Mouse (Mus musculus): ENCODE data around the gene Egln3. TPM values are rescaled to one million over a fixed set of nuclear protein-coding genes. Genes with fewer than 3 reads are reported as not detected.
A peak's percentile ranks its signal among the peaks of the same experiment; 100 is the strongest.

Gene Egln3
- polyA plus RNA-seq, 1 experiment from 2014 or later = 7.4 TPM

- H3K9me3 ChIP-seq = no peaks in the 10 kb centered on the region
- 62% methylated on average over 3 of the region's 3 CpGs for WGBS
Measured at GRCm38 (mm10) chr12:54225090-54225489, 21.4 kb upstream of the Egln3 start.

GRCm38 (mm10) chr12:54222036-54222760 lies 18.5 kb upstream of the Egln3 start:
- Histone ChIP-seq H3K36me3 (no peaks in the 10 kb centered on the region), H3K27ac (replicated peaks) (no peak overlapping the region), H3K9ac (no peak overlapping the region), H3K9me3 (no peaks in the 10 kb centered on the region), H3K4me2 (no peak overlapping the region), H3K27me3 (replicated peaks) (0 out of 2 replicates have a peak, but pooled peaks cover 9% of the 10 kb centered on the region), H3K4me1 (no peaks in the 10 kb centered on the region), H3K4me3 (no peak overlapping the region)
- WGBS = 47% methylated on average over 12 of the region's 12 CpGs
- ATAC-seq (ENCODE audit: extremely low read depth, insufficient number of reproducible peaks, low FRiP score, low TSS enrichment) = no peak

More at GRCm38 (mm10) chr12:54225090-54225489, 21.4 kb upstream of the Egln3 start:
- 0 out of 2 replicates have a peak, but pooled peaks cover 9% of the 10 kb centered on the region for H3K27me3 ChIP-seq (replicated peaks)
- ATAC-seq (ENCODE audit: extremely low read depth, insufficient number of reproducible peaks, low FRiP score, low TSS enrichment) = no peak
- no peak overlapping the region for H3K9ac ChIP-seq
- no peaks in the 10 kb centered on the region for H3K36me3 ChIP-seq
- H3K4me2 ChIP-seq = no peak overlapping the region
- no peak overlapping the region for H3K27ac ChIP-seq (replicated peaks)
- H3K4me3 ChIP-seq = no peak overlapping the region
- no peaks in the 10 kb centered on the region for H3K4me1 ChIP-seq

- H3K27ac ChIP-seq (replicated peaks) = no peak overlapping the region
- H3K4me2 ChIP-seq = no peak overlapping the region
- H3K4me1 ChIP-seq = no peaks in the 10 kb centered on the region
- no peak for ATAC-seq (ENCODE audit: extremely low read depth, insufficient number of reproducible peaks, low FRiP score, low TSS enrichment)
- WGBS = 54% methylated on average over 5 of the region's 5 CpGs
- no peaks in the 10 kb centered on the region for H3K36me3 ChIP-seq
- H3K9ac ChIP-seq = no peak overlapping the region
- H3K27me3 ChIP-seq (replicated peaks) = 0 out of 2 replicates have a peak, but pooled peaks cover 1% of the 10 kb centered on the region
- H3K4me3 ChIP-seq = no peak overlapping the region
- H3K9me3 ChIP-seq = no peaks in the 10 kb centered on the region
Measured at GRCm38 (mm10) chr12:54216673-54217072, 13.0 kb upstream of the Egln3 start.

- WGBS = 64% methylated on average over 6 of the region's 6 CpGs
- Histone ChIP-seq H3K4me1 (no peaks in the 10 kb centered on the region), H3K4me2 (no peak overlapping the region), H3K36me3 (no peaks in the 10 kb centered on the region), H3K27ac (replicated peaks) (no peak overlapping the region), H3K27me3 (replicated peaks) (no peaks in the 10 kb centered on the region), H3K9ac (no peak overlapping the region), H3K4me3 (no peak overlapping the region), H3K9me3 (no peaks in the 10 kb centered on the region)
- no peak for ATAC-seq (ENCODE audit: extremely low read depth, insufficient number of reproducible peaks, low FRiP score, low TSS enrichment)
Measured at GRCm38 (mm10) chr12:54214426-54214825, 10.8 kb upstream of the Egln3 start.

- ATAC-seq (ENCODE audit: extremely low read depth, insufficient number of reproducible peaks, low FRiP score, low TSS enrichment) = no peak
- H3K4me3 ChIP-seq = no peak overlapping the region
- WGBS = 57% methylated on average over 4 of the region's 4 CpGs
- H3K4me1 ChIP-seq = no peaks in the 10 kb centered on the region
- H3K27ac ChIP-seq (replicated peaks) = no peak overlapping the region
- H3K9me3 ChIP-seq = no peaks in the 10 kb centered on the region
- H3K36me3 ChIP-seq = no peaks in the 10 kb centered on the region
- H3K27me3 ChIP-seq (replicated peaks) = no peaks in the 10 kb centered on the region
- H3K9ac ChIP-seq = no peak overlapping the region
- H3K4me2 ChIP-seq = no peak overlapping the region
Measured at GRCm38 (mm10) chr12:54213871-54214270, 10.2 kb upstream of the Egln3 start.

GRCm38 (mm10) chr12:54213230-54213629 lies 9.6 kb upstream of the Egln3 start:
- Histone ChIP-seq H3K4me3 (no peak overlapping the region), H3K9ac (no peak overlapping the region), H3K4me2 (no peak overlapping the region), H3K27ac (replicated peaks) (no peak overlapping the region), H3K9me3 (no peaks in the 10 kb centered on the region), H3K4me1 (no peaks in the 10 kb centered on the region), H3K27me3 (replicated peaks) (no peaks in the 10 kb centered on the region), H3K36me3 (no peaks in the 10 kb centered on the region)
- ATAC-seq (ENCODE audit: extremely low read depth, insufficient number of reproducible peaks, low FRiP score, low TSS enrichment) = no peak
- 52% methylated on average over 5 of the region's 5 CpGs for WGBS

GRCm38 (mm10) chr12:54209182-54209563 lies 5.5 kb upstream of the Egln3 start:
- Histone ChIP-seq H3K4me3 (no peak overlapping the region), H3K9me3 (no peaks in the 10 kb centered on the region), H3K4me1 (peaks cover 4% of the 10 kb centered on the region; the same call in 1 of the 2 replicates), H3K36me3 (no peaks in the 10 kb centered on the region), H3K4me2 (no peak overlapping the region), H3K27ac (replicated peaks) (no peak overlapping the region), H3K9ac (no peak overlapping the region), H3K27me3 (replicated peaks) (peaks cover 7% of the 10 kb centered on the region)
- ATAC-seq (ENCODE audit: extremely low read depth, insufficient number of reproducible peaks, low FRiP score, low TSS enrichment) = no peak
- 69% methylated on average over 6 of the region's 6 CpGs for WGBS

- peaks cover 4% of the 10 kb centered on the region; the same call in 1 of the 2 replicates for H3K4me1 ChIP-seq
- H3K9me3 ChIP-seq = no peaks in the 10 kb centered on the region
- H3K4me3 ChIP-seq = no peak overlapping the region
- no peak for ATAC-seq (ENCODE audit: extremely low read depth, insufficient number of reproducible peaks, low FRiP score, low TSS enrichment)
- H3K27me3 ChIP-seq (replicated peaks) = peaks cover 8% of the 10 kb centered on the region
- no peak overlapping the region for H3K27ac ChIP-seq (replicated peaks)
- 61% methylated on average over 8 of the region's 8 CpGs for WGBS
- no peak overlapping the region for H3K4me2 ChIP-seq
- no peaks in the 10 kb centered on the region for H3K36me3 ChIP-seq
- no peak overlapping the region for H3K9ac ChIP-seq
Measured at GRCm38 (mm10) chr12:54208433-54209181, 4.9 kb upstream of the Egln3 start.

- Histone ChIP-seq H3K9me3 (no peaks in the 10 kb centered on the region), H3K4me1 (peaks cover 21% of the 10 kb centered on the region), H3K4me2 (no peak overlapping the region), H3K36me3 (no peaks in the 10 kb centered on the region), H3K27me3 (replicated peaks) (peaks cover 23% of the 10 kb centered on the region), H3K9ac (no peak overlapping the region), H3K4me3 (no peak overlapping the region), H3K27ac (replicated peaks) (no peak overlapping the region)
- WGBS = 83% methylated on average over 4 of the region's 4 CpGs
- ATAC-seq (ENCODE audit: extremely low read depth, insufficient number of reproducible peaks, low FRiP score, low TSS enrichment) = no peak
Measured at GRCm38 (mm10) chr12:54205731-54206130, 2.1 kb upstream of the Egln3 start.

- Histone ChIP-seq H3K9ac (no peak overlapping the region), H3K4me3 (no peak overlapping the region), H3K4me2 (no peak overlapping the region), H3K9me3 (no peaks in the 10 kb centered on the region), H3K27me3 (replicated peaks) (peaks cover 23% of the 10 kb centered on the region), H3K27ac (replicated peaks) (no peak overlapping the region), H3K36me3 (no peaks in the 10 kb centered on the region), H3K4me1 (peaks cover 23% of the 10 kb centered on the region)
- WGBS = 4% methylated on average over 1 of the region's 1 CpGs
- ATAC-seq (ENCODE audit: extremely low read depth, insufficient number of reproducible peaks, low FRiP score, low TSS enrichment) = no peak
Measured at GRCm38 (mm10) chr12:54205195-54205594, 1.5 kb upstream of the Egln3 start.

GRCm38 (mm10) chr12:54202765-54203655 lies 650 bp downstream of the Egln3 start:
- Histone ChIP-seq H3K36me3 (no peaks in the 10 kb centered on the region), H3K4me3 (peak overlapping the region; percentile 82), H3K9ac (peak overlapping the region; percentile 86), H3K4me2 (peak overlapping the region; percentile 95), H3K27ac (replicated peaks) (peak overlapping the region; percentile 66), H3K27me3 (replicated peaks) (peaks cover 23% of the 10 kb centered on the region), H3K4me1 (peaks cover 41% of the 10 kb centered on the region), H3K9me3 (no peaks in the 10 kb centered on the region)
- 3% methylated on average over 55 of the region's 55 CpGs for WGBS
- peak; percentile 52 for ATAC-seq (ENCODE audit: extremely low read depth, insufficient number of reproducible peaks, low FRiP score, low TSS enrichment)

Data from heart, embryonic 13.5 days (tissue).